Mouse (Mus musculus) cerebellum, adult 2 months (tissue): ENCODE data around the gene Lzic.

Experiments used
- CTCF ChIP-seq: fragments of 200-500 bp; IDR thresholded peaks from 2 replicates; pipeline ENCODE4 v1.5.1; 2011; ENCODE audit warnings: low read depth, mild to moderate bottlenecking, control low read depth, low read length, moderate library complexity, borderline replicate concordance; ENCODE audit not compliant: insufficient read depth
- POLR2A ChIP-seq: fragments of 200-500 bp; IDR thresholded peaks from 2 replicates; pipeline ENCODE4 v1.6.1; 2011; ENCODE audit warnings: low read length, control low read depth, borderline replicate concordance; ENCODE audit not compliant: insufficient read depth

GRCm38 (mm10) chr4:149544892-149545291 lies 59.9 kb downstream of the Lzic start:
- no peak for TF ChIP-seq CTCF
- TF ChIP-seq POLR2A: no peak
